Mouse (Mus musculus) MEL-GATA-1-ER (cell line): ENCODE results near the gene Gli2.

Experiments used
- DNase-seq: peaks from one replicate; pipeline ENCODE4 v3.0.0-alpha.2; 2012; ENCODE audit warnings: low read depth; ENCODE audit errors: extremely low read depth

Gli2 gene

GRCm38 (mm10) chr1:119051938-119052551, 1.4 kb downstream of the Gli2 start:
- DNase-seq: no peak

- DNase-seq: no peak
These were observed 2.1 kb downstream of the Gli2 start for GRCm38 (mm10) chr1:119051192-119051937.

- DNase-seq: no peak
These were observed 3.4 kb downstream of the Gli2 start for GRCm38 (mm10) chr1:119049812-119050615.

- no peak for DNase-seq
These were observed 4.4 kb downstream of the Gli2 start for GRCm38 (mm10) chr1:119048988-119049387.

- DNase-seq: no peak
These were observed 4.9 kb downstream of the Gli2 start for GRCm38 (mm10) chr1:119048547-119048946.

- no peak for DNase-seq
These were observed 5.7 kb downstream of the Gli2 start for GRCm38 (mm10) chr1:119047462-119048371.

GRCm38 (mm10) chr1:119038436-119038835, 15.0 kb downstream of the Gli2 start:
- DNase-seq: no peak

GRCm38 (mm10) chr1:119035931-119036330, 17.5 kb downstream of the Gli2 start:
- DNase-seq: no peak

GRCm38 (mm10) chr1:119035301-119035700, 18.1 kb downstream of the Gli2 start:
- no peak for DNase-seq

- DNase-seq: no peak
These were observed 19.2 kb downstream of the Gli2 start for GRCm38 (mm10) chr1:119034163-119034705.

GRCm38 (mm10) chr1:119033450-119034162, 19.8 kb downstream of the Gli2 start:
- DNase-seq: no peak

GRCm38 (mm10) chr1:119031185-119031584, 22.2 kb downstream of the Gli2 start:
- DNase-seq: no peak

GRCm38 (mm10) chr1:119025647-119026358, 27.6 kb downstream of the Gli2 start:
- no peak for DNase-seq

GRCm38 (mm10) chr1:119022311-119022710, 31.1 kb downstream of the Gli2 start:
- no peak for DNase-seq

GRCm38 (mm10) chr1:119020092-119020491, 33.3 kb downstream of the Gli2 start:
- DNase-seq: no peak

- DNase-seq: no peak
These were observed 34.4 kb downstream of the Gli2 start for GRCm38 (mm10) chr1:119019056-119019455.

- DNase-seq: no peak
These were observed 36.6 kb downstream of the Gli2 start for GRCm38 (mm10) chr1:119016866-119017265.

GRCm38 (mm10) chr1:119015108-119015507, 38.3 kb downstream of the Gli2 start:
- DNase-seq: no peak

- no peak for DNase-seq
These were observed 44.5 kb downstream of the Gli2 start for GRCm38 (mm10) chr1:119008949-119009348.
